Mouse (Mus musculus) forebrain, embryonic 14.5 days (tissue): Measurements from ENCODE around the gene Gna14. TPM values are rescaled to one million over a fixed set of nuclear protein-coding genes. Genes with fewer than 3 reads are reported as not detected.

Source experiments
- ATAC-seq: fragments of 200-750 bp; cut with Nextera tagmentation; 2 replicates; pipeline ENCODE4 v1.8.0; 2017; ENCODE audit warnings: mild to moderate bottlenecking, moderate library complexity
- DNase-seq: peaks from one replicate; pipeline ENCODE4 v3.0.0-alpha.2; 2015; ENCODE audit warnings: low spot score
- H3K27ac ChIP-seq: fragments of 300-500 bp; sonication (generic); 2 replicates; pipeline ENCODE4 v1.5.1; 2014; ENCODE audit warnings: low read depth, mild to moderate bottlenecking, control low read depth, low read length, moderate library complexity
- H3K27me3 ChIP-seq: fragments of 300-500 bp; sonication (generic); replicated peaks from 2 replicates; pipeline ENCODE4 v1.6.1; 2014; ENCODE audit warnings: low read length, control low read depth, mixed read lengths; ENCODE audit not compliant: control insufficient read depth, insufficient read depth
- H3K36me3 ChIP-seq: fragments of 300-500 bp; sonication (generic); 2 replicates; pipeline ENCODE4 v1.6.1; 2014; ENCODE audit warnings: low read length, control low read depth; ENCODE audit not compliant: control insufficient read depth, insufficient read depth
- H3K4me1 ChIP-seq: fragments of 300-500 bp; sonication (generic); 2 replicates; pipeline ENCODE4 v1.6.1; 2014; ENCODE audit warnings: antibody characterized with exemption, low read length, control low read depth; ENCODE audit not compliant: control insufficient read depth, insufficient read depth
- H3K4me2 ChIP-seq: fragments of 300-500 bp; sonication (generic); 2 replicates; pipeline ENCODE4 v1.6.1; 2014; ENCODE audit warnings: mild to moderate bottlenecking, control low read depth, low read length
- H3K4me3 ChIP-seq: fragments of 300-500 bp; sonication (generic); 2 replicates; pipeline ENCODE4 v1.5.1; 2014; ENCODE audit warnings: low read depth, low read length, control low read depth
- H3K9ac ChIP-seq: fragments of 300-500 bp; sonication (generic); 2 replicates; pipeline ENCODE4 v1.6.1; 2014; ENCODE audit warnings: mild to moderate bottlenecking, low read length, control low read depth, moderate library complexity
- H3K9me3 ChIP-seq: fragments of 300-500 bp; sonication (generic); replicated peaks from 2 replicates; pipeline ENCODE4 v1.6.1; 2016; ENCODE audit warnings: low read length, control low read depth, mixed read lengths; ENCODE audit not compliant: control insufficient read depth
- WGBS: fragments of 180-500 bp; shearing (Covaris S2); extraction: QIAGEN DNeasy Blood & Tissue Kit; methylation state at CpG from one replicate; pipeline ENCODE4 v1.1.7; 2014; 5-methylcytosine and 5-hydroxymethylcytosine counted together
- polyA plus RNA-seq: library from polyadenylated mRNA; unstranded; fragments of >200 nt; fragmentation: Nextera tagmentation; extraction: Ambion mirVana; gene quantifications from 2 replicates; pipeline ENCODE4 v1.2.1, GENCODE M21; 2014

Gene Gna14
- 1.5 and 1.8 TPM in 2 replicates for polyA plus RNA-seq

DNA sequence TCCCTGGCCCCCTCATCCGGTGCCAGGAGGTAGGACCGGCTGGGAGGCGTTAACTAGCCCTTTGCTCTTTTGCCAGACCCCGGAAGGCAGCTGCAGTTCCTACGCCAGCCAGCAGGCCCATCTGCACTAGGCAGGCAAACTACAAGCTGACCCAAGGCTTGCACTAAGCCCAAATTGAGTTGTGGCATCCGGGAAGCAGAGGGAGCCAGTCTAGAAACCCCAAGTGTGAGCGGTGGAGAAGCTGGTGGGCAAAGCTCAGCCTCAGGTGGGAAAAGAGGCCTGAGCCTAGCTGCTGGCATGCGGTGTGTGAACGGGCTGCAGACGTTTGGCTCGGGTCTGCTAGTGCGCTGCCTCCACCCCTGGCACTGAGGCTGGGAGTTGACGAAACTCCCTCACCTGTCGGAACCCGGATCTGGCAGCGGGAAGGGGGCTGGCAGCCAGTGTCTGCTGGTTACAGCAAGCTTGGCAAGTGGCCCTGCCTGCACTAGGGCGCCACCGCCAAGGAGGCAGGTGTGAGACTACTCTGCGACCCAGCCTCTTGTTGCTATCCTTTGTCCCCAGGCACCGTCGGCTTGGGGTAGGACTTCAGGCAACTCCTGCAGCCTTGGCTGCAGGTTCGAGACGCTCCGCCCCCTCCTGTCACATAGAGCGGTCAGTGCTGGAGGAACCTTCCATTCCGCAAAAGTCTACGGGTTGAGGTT lies at the start of gene Gna14:
Gene Gna14 (plus strand): TSS at position 232 of the 701 bp plus-strand sequence.
- H3K4me1 ChIP-seq, result peaks cover 15% of the 10 kb centered on the region
- no peak within 1 kb of the TSS for H3K27ac ChIP-seq
- peaks cover 7% of the 10 kb centered on the region; the same call in 1 of the 2 replicates for H3K27me3 ChIP-seq
- WGBS, result under 1% methylated on average over 27 of the region's 27 CpGs
- no peaks in the 10 kb centered on the region for H3K9me3 ChIP-seq
- H3K4me3 ChIP-seq, result peak within 1 kb of the TSS; percentile 29
- ATAC-seq (peak; percentile 70), DNase-seq (peak; percentile 65)
- peak within 1 kb of the TSS; percentile 70 for H3K4me2 ChIP-seq
- no peaks in the 10 kb centered on the region for H3K36me3 ChIP-seq
- H3K9ac ChIP-seq, result peak within 1 kb of the TSS; percentile 49; the same call in 1 of the 2 replicates

DNA sequence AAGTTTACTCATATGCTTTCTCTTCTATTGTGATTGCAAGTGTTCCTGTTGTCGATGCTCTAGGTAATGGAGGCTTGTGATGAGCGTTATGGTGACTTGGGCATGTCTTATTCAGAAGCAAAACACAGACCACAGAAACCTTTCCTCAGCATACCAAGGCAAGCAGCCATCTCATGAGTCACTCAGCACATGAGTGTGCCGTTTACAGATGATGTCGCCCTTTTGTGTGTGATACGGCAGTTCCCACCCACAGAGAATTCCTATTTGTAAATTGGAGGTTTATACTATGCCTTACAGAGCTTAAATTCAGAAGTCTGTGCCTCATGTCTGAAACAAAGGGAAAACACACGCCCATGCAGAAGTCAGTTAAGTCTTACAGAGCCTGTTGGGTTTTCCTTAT lies 49.0 kb upstream of the Gna14 start:
- DNase-seq (no peak), ATAC-seq (no peak)
- WGBS, result 33% methylated on average over 6 of the region's 6 CpGs

DNA sequence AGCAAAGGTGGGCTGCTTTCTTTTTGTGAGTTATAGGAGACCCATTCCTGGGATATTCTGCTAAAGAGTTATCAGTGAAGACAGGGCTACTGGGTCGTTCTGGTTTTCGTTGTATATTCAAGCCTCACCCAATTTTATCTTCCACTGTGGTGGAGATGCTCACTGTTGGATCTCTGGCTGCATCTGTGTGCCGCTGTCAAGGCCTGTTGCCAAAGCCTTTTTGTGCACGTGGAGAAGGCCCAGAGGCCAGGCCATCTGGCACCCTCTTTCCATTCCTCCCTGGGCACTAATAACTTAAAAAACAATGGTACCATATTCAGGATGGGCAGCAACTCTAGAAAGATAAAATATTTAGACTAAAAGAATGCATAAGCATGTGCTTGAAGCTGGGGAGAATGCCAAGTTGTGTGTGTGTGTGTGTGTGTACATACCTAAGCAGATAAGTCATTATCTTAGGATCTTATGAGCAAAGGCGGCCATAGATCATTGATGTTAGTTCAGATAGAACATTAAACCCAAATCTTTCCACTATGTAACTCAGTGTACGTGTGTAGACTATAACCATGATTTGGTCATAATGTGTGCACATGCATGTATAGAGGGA lies 45.3 kb upstream of the Gna14 start:
- H3K9me3 ChIP-seq, result no peaks in the 10 kb centered on the region
- H3K27ac ChIP-seq, result no peak overlapping the region
- no peak overlapping the region for H3K4me2 ChIP-seq
- H3K4me1 ChIP-seq, result peaks cover 9% of the 10 kb centered on the region; the same call in 1 of the 2 replicates
- no peaks in the 10 kb centered on the region for H3K27me3 ChIP-seq
- ATAC-seq, result no peak
- WGBS, result 83% methylated on average over 6 of the region's 6 CpGs
- DNase-seq, result no peak
- 0 out of 2 replicates have a peak, but pooled peaks cover 5% of the 10 kb centered on the region for H3K36me3 ChIP-seq
- no peak overlapping the region for H3K4me3 ChIP-seq
- no peak overlapping the region for H3K9ac ChIP-seq

More for the DNA sequence above, 49.0 kb upstream of the Gna14 start:
- peaks cover 10% of the 10 kb centered on the region; the same call in 1 of the 2 replicates for H3K36me3 ChIP-seq
- no peak overlapping the region for H3K4me2 ChIP-seq
- no peak overlapping the region for H3K4me3 ChIP-seq
- no peak overlapping the region for H3K27ac ChIP-seq
- H3K4me1 ChIP-seq, result peaks cover 13% of the 10 kb centered on the region; the same call in 1 of the 2 replicates
- H3K27me3 ChIP-seq, result no peaks in the 10 kb centered on the region
- H3K9me3 ChIP-seq, result no peaks in the 10 kb centered on the region
- H3K9ac ChIP-seq, result no peak overlapping the region

DNA sequence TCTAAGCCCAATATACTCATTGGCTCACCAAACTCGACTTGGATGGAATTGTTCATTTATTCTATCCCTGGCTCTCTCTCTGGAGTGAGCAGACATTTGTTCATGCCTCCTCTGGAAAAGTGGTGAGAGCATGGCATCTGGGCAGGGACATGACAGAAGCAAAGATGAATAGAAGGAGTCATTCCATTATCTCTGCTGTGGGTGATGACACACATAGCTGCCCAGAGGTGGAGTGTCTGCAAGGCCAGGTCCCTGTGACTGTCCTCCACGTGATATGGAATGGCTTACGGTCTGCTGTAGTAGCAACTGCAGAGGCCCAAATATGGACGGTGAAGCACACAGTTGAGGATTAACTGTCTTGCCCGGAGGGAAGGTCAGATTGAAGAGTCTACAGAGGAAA lies 41.2 kb upstream of the Gna14 start:
- 0 out of 2 replicates have a peak, but pooled peaks cover 5% of the 10 kb centered on the region for H3K36me3 ChIP-seq
- H3K4me2 ChIP-seq, result no peak overlapping the region

DNA sequence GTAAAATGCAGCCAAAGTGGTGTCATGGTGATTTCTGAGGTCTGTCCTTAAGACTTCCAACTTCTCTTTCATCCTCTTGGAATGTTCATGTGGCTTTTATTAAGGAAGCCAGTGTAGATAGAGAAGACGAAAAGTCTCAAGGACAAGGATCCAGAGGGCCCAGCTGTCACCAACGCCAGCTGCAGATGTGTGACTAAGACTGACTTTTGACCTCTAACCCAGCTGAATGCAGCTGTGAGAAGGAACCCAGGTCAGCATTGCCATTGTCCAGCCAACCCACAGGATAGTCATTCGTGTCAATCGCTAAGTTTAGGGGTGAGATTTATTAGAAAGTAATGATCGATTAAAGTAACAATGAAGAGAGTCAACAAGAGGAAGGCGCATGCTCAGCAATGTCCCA lies 32.5 kb upstream of the Gna14 start:
- DNase-seq (no peak), ATAC-seq (no peak)
- Histone ChIP-seq H3K27me3 (no peaks in the 10 kb centered on the region), H3K27ac (no peak overlapping the region), H3K4me1 (no peaks in the 10 kb centered on the region), H3K9ac (no peak overlapping the region), H3K4me2 (no peak overlapping the region), H3K36me3 (no peaks in the 10 kb centered on the region), H3K9me3 (no peaks in the 10 kb centered on the region), H3K4me3 (no peak overlapping the region)
- 94% methylated on average over 6 of the region's 6 CpGs for WGBS

More for the DNA sequence above, 41.2 kb upstream of the Gna14 start:
- DNase-seq (no peak), ATAC-seq (no peak)
- H3K27ac ChIP-seq, result no peak overlapping the region
- H3K27me3 ChIP-seq, result no peaks in the 10 kb centered on the region
- no peak overlapping the region for H3K9ac ChIP-seq
- H3K4me3 ChIP-seq, result no peak overlapping the region
- WGBS, result 92% methylated on average over 5 of the region's 5 CpGs
- H3K9me3 ChIP-seq, result no peaks in the 10 kb centered on the region
- H3K4me1 ChIP-seq, result 0 out of 2 replicates have a peak, but pooled peaks cover 5% of the 10 kb centered on the region

DNA sequence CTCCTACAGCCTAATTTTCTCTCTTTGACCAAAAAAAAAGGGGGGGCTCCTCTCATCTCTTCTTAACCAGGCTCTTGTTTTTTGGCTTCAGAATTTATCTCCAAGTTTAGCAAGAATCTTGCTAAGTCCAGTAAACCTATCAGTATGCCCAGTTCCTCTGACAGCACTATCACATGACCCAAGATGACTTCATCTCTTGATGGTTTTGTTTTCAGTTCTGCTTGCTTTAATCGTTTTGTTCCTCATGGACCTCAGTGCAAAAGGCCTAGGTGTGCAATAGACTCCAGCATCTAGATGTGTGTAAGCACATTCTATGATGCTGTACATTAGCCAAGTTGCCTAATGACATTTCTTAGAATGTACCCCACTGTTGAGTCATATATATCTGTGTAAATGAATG lies 27.8 kb upstream of the Gna14 start:
- Histone ChIP-seq H3K9ac (no peak overlapping the region), H3K27me3 (no peaks in the 10 kb centered on the region), H3K4me3 (no peak overlapping the region), H3K4me2 (no peak overlapping the region), H3K36me3 (no peaks in the 10 kb centered on the region), H3K27ac (no peak overlapping the region), H3K4me1 (peaks cover 2% of the 10 kb centered on the region; the same call in 1 of the 2 replicates), H3K9me3 (no peaks in the 10 kb centered on the region)
- DNase-seq, result no peak
- no peak for ATAC-seq
- 85% methylated on average over 1 of the region's 1 CpGs for WGBS

DNA sequence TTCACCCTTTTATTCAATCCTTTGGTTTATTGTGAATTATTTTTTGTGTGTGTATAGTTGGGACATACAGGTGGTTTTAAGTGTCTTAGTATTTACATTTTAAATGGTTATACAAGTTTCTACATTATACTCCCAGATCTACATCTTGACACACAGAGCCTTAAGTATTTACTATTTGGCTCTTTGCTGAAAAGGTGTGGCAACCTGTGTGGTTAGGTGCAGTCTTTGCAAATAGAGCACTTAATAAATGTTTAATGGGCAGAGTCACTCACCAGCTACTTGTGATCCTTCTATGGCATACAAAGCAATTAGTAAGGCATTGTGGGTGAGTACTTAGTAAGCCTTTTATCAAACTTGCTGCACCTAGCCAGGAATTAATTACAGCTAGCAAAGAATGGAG lies 24.3 kb upstream of the Gna14 start:
- no peaks in the 10 kb centered on the region for H3K36me3 ChIP-seq
- DNase-seq (peak; percentile 20), ATAC-seq (0 out of 2 replicates have a peak, but pooled peaks have one; percentile 18)
- no peaks in the 10 kb centered on the region for H3K27me3 ChIP-seq
- H3K4me1 ChIP-seq, result peaks cover 2% of the 10 kb centered on the region; the same call in 1 of the 2 replicates
- H3K4me3 ChIP-seq, result no peak overlapping the region
- H3K4me2 ChIP-seq, result no peak overlapping the region
- H3K9ac ChIP-seq, result no peak overlapping the region
- no peaks in the 10 kb centered on the region for H3K9me3 ChIP-seq
- H3K27ac ChIP-seq, result no peak overlapping the region

DNA sequence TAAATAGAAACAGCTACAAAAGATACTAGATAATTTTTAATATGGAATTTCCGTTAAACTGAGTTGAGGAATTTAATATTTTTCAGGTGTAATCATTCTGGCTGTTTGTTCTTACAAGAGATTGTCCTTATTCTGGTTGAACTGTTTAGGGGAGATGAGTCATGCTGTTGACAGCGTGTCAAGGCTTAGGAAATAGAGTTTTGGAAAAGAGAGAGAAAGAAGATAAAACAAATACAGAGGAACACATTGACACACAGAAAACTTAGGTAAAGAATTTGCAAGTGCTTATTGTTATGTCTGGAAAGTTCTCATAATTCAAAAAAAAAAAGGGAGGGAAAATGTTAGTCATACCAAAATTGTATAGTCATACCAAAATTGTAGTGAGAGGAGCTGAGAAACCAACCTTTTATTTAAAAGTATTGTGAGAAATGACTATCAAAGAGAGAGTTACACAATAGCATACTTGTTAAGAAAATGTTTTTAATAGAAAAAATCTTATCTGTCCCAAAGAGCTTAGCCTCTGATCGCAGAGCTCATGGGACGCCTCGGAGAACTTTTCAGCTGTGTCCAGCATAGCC lies 17.4 kb upstream of the Gna14 start:
- Histone ChIP-seq H3K9me3 (no peaks in the 10 kb centered on the region), H3K4me3 (no peak overlapping the region), H3K4me1 (no peaks in the 10 kb centered on the region), H3K36me3 (no peaks in the 10 kb centered on the region), H3K4me2 (no peak overlapping the region), H3K9ac (no peak overlapping the region), H3K27ac (no peak overlapping the region), H3K27me3 (no peaks in the 10 kb centered on the region)
- WGBS, result 92% methylated on average over 5 of the region's 5 CpGs
- DNase-seq (no peak), ATAC-seq (no peak)

DNA sequence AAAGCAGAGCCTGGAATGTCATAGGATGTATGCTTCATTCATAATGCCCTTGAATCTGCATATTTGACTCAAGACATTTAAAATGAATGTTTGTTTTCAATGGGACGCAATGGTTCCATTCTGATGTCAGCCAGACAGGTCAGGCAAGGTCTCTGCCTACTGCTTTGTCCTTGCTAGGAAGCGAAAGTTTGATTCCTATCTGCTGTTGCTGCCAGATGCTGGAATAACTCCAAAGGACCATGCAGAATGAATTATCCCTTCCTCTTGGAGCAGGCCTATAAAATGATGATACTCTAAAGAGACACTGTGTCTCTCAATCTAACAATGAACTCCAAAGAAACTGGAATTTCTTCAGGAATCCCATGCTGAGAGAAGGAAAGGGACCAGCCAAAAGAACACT lies 10.0 kb upstream of the Gna14 start:
- no peak for ATAC-seq

More for the DNA sequence above, 10.0 kb upstream of the Gna14 start:
- no peaks in the 10 kb centered on the region for H3K36me3 ChIP-seq
- H3K27ac ChIP-seq, result no peak overlapping the region
- H3K4me2 ChIP-seq, result no peak overlapping the region
- WGBS, result 89% methylated on average over 2 of the region's 2 CpGs
- no peaks in the 10 kb centered on the region for H3K4me1 ChIP-seq
- H3K9ac ChIP-seq, result no peak overlapping the region
- no peaks in the 10 kb centered on the region for H3K27me3 ChIP-seq
- no peak overlapping the region for H3K4me3 ChIP-seq
- DNase-seq, result no peak
- peaks cover 6% of the 10 kb centered on the region for H3K9me3 ChIP-seq
